Mouse (Mus musculus): Measurements from ENCODE around the gene B130006D01Rik. TPM values are rescaled to one million over a fixed set of nuclear protein-coding genes. Genes with fewer than 3 reads are reported as not detected.
A peak's percentile ranks its signal among the peaks of the same experiment; 100 is the strongest.

B130006D01Rik gene
- polyA plus RNA-seq, 1 experiment from 2014 or later, result 2.4 TPM

DNA sequence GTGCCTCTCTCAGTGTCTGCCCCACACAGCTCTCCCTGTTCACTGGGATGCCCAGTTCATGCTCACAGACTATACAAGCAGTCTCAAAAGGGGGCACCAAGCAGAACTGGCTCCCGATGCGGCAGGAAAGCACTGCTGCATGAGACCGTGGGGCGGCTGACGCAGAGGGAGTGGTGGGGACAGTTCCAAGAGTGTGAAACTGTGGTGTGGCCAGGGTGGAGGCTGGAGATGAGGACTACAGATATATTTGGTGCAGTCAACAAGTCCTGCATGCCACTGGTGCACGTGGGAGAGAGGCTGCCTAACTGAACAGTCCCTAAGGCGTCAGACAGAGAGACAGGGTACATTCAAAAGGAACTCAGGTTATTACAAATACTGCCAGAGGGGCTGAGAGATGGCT, 34.4 kb upstream of the B130006D01Rik start:
- Histone ChIP-seq H3K9ac (replicated peaks; ENCODE audit: low read depth, low read length) (no peak overlapping the region), H3K27me3 (replicated peaks; ENCODE audit: control insufficient read depth, insufficient read depth, low read length) (no peaks in the 10 kb centered on the region), H3K4me1 (replicated peaks; ENCODE audit: control insufficient read depth, insufficient read depth, low read length) (no peaks in the 10 kb centered on the region), H3K27ac (ENCODE audit: low read length) (no peak overlapping the region), H3K36me3 (ENCODE audit: control insufficient read depth, insufficient read depth) (no peaks in the 10 kb centered on the region), H3K4me2 (ENCODE audit: low read length) (no peak overlapping the region), H3K4me3 (replicated peaks; ENCODE audit: low read length) (no peak overlapping the region), H3K9me3 (ENCODE audit: control insufficient read depth, low read length) (no peaks in the 10 kb centered on the region)
- ATAC-seq, result no peak
- 74% methylated on average over 7 of the region's 7 CpGs for WGBS

DNA sequence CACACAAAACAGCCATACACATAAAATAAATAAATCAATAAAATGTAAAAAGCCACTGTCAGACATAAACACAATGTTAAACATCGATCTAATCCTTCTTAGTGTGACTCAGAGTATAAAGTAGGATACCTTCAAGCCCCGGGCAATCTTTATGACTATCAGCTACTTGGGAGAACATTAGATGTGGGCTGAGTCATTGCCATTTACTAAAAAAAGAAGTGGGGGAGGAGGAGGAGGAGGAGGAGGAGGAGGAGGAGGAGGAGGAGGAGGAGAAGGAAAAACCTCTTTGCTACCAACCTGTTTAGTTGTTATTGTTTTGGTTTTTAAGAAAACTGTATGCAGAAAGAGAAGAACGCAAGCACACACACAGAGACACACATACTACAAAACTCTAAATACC, 33.8 kb upstream of the B130006D01Rik start:
- Histone ChIP-seq H3K27me3 (replicated peaks; ENCODE audit: control insufficient read depth, insufficient read depth, low read length) (no peaks in the 10 kb centered on the region), H3K27ac (ENCODE audit: low read length) (no peak overlapping the region), H3K9ac (replicated peaks; ENCODE audit: low read depth, low read length) (no peak overlapping the region), H3K4me1 (replicated peaks; ENCODE audit: control insufficient read depth, insufficient read depth, low read length) (no peaks in the 10 kb centered on the region), H3K4me2 (ENCODE audit: low read length) (no peak overlapping the region), H3K36me3 (ENCODE audit: control insufficient read depth, insufficient read depth) (no peaks in the 10 kb centered on the region), H3K9me3 (ENCODE audit: control insufficient read depth, low read length) (no peaks in the 10 kb centered on the region), H3K4me3 (replicated peaks; ENCODE audit: low read length) (no peak overlapping the region)
- WGBS, result 85% methylated on average over 3 of the region's 3 CpGs
- ATAC-seq, result no peak

DNA sequence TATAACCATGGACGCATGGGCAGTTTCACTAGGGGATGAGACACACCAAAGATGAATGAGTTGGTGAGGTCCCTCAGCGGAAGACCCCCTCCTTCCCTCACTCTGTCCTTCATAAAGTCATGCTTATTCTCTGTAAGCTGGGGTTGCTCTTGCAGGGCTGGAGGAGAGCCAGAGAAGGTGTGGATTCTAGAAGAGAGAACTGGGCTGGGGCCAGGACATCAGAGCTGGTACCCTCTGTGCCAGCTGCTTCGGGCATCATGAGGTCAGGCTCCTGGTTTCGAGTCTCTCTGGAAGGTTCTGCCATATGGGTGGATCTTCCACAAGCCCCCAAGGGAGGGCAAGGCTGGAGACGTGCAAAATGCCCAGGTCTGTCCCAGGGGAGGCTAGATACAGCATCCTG, 24.8 kb upstream of the B130006D01Rik start:
- no peak overlapping the region for H3K4me3 ChIP-seq (replicated peaks; ENCODE audit: low read length)
- H3K36me3 ChIP-seq (ENCODE audit: control insufficient read depth, insufficient read depth), result no peaks in the 10 kb centered on the region
- H3K27me3 ChIP-seq (replicated peaks; ENCODE audit: control insufficient read depth, insufficient read depth, low read length), result no peaks in the 10 kb centered on the region
- H3K27ac ChIP-seq (ENCODE audit: low read length), result no peak overlapping the region
- WGBS, result 79% methylated on average over 5 of the region's 5 CpGs
- H3K9ac ChIP-seq (replicated peaks; ENCODE audit: low read depth, low read length), result no peak overlapping the region
- no peak overlapping the region for H3K4me2 ChIP-seq (ENCODE audit: low read length)
- ATAC-seq, result no peak
- H3K9me3 ChIP-seq (ENCODE audit: control insufficient read depth, low read length), result no peaks in the 10 kb centered on the region
- no peaks in the 10 kb centered on the region for H3K4me1 ChIP-seq (replicated peaks; ENCODE audit: control insufficient read depth, insufficient read depth, low read length)

DNA sequence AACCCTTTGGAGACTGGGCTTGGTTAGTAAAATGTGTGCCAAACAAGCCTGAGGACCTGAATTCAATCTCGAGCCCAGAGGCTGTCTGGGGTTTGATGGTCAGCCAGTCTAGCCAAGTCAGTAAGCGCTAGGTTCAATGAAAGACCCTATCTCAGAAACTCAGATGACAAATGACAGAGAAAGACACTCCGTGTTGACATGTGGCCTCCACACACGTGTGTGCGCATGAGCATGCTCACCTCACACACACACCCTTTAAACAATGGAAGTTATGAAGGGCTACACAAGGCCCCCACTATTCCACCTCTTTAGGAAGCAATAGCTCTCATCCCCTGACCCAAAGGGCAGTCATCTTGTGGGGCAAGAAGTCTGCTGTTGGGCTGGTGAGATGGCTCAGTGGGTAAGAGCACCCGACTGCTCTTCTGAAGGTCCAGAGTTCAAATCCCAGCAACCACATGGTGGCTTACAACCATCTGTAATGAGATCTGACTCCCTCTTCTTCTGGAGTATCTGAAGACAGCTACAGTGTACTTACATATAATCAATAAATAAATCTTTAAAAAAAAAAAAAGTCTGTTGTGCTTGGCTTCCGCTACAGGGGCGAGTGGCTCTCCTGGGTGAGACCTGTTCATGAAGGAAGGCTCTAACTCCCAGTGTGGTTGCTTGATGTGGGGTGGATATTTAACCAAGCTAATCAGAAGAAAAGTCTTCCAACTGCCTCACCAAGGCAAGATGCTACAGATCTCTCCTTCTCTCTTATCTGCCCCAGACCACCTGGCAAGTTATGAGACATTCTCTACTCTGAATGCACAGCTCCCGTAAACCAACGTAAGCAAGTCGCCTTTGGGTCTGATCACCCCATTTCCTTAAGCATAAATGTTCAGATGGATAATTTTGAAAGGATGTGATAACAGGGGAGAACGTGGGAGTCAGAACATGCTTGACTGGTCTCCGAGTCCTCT, 22.3 kb upstream of the B130006D01Rik start:
- H3K9me3 ChIP-seq (ENCODE audit: control insufficient read depth, low read length), result no peaks in the 10 kb centered on the region
- 90% methylated on average over 13 of the region's 13 CpGs for WGBS
- H3K9ac ChIP-seq (replicated peaks; ENCODE audit: low read depth, low read length), result no peak overlapping the region
- no peak overlapping the region for H3K27ac ChIP-seq (ENCODE audit: low read length)
- no peak overlapping the region for H3K4me2 ChIP-seq (ENCODE audit: low read length)
- no peaks in the 10 kb centered on the region for H3K27me3 ChIP-seq (replicated peaks; ENCODE audit: control insufficient read depth, insufficient read depth, low read length)
- no peaks in the 10 kb centered on the region for H3K36me3 ChIP-seq (ENCODE audit: control insufficient read depth, insufficient read depth)
- no peak overlapping the region for H3K4me3 ChIP-seq (replicated peaks; ENCODE audit: low read length)
- no peak for ATAC-seq
- H3K4me1 ChIP-seq (replicated peaks; ENCODE audit: control insufficient read depth, insufficient read depth, low read length), result no peaks in the 10 kb centered on the region

DNA sequence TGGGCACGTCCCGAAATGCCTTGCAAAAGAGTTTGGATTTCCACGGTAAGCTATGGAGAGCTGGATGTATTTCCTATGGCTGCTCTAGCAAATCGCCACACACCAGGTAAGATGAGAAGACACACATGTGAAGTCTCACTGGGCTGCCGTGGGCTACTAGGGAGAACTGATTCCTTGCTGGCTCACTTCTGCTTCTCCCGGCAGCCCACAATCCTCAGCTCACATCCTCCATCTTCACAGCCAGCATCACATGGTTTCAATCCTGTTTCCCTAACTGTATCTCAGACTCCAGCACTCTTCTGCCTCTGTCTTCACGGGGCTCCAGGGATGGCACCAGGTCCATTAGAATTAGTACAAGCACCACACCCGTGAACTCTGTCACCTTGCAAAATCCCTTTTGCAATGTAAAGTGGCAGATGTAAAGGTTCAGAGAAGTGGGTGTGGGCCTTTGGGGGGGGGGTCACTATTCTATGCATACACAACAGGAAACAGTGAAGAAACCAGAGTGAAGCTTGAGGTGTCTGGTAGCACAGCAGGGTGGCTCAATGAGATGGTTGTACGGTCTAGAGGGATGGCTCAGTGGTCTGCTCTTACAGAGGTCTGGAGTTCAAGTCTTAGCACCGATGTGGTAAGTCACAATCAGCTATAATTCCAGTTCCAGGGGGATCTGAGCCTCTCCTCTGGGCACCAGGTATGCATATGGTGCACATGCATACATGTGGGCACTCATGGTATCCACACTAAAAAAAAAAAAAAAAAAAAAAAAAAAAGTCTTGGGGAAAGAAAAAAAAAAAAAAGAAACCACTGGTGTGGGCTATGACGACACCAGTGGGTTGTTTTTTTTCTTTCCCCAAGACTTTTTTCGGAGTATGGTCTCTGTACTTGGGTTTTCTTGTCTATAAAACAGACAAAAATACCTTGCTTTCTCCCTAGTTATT, 19.1 kb upstream of the B130006D01Rik start:
- WGBS, result 94% methylated on average over 12 of the region's 12 CpGs
- no peak for ATAC-seq
- Histone ChIP-seq H3K36me3 (ENCODE audit: control insufficient read depth, insufficient read depth) (no peaks in the 10 kb centered on the region), H3K27ac (ENCODE audit: low read length) (no peak overlapping the region), H3K9me3 (ENCODE audit: control insufficient read depth, low read length) (no peaks in the 10 kb centered on the region), H3K4me3 (replicated peaks; ENCODE audit: low read length) (no peak overlapping the region), H3K9ac (replicated peaks; ENCODE audit: low read depth, low read length) (no peak overlapping the region), H3K4me1 (replicated peaks; ENCODE audit: control insufficient read depth, insufficient read depth, low read length) (no peaks in the 10 kb centered on the region), H3K4me2 (ENCODE audit: low read length) (no peak overlapping the region), H3K27me3 (replicated peaks; ENCODE audit: control insufficient read depth, insufficient read depth, low read length) (no peaks in the 10 kb centered on the region)

DNA sequence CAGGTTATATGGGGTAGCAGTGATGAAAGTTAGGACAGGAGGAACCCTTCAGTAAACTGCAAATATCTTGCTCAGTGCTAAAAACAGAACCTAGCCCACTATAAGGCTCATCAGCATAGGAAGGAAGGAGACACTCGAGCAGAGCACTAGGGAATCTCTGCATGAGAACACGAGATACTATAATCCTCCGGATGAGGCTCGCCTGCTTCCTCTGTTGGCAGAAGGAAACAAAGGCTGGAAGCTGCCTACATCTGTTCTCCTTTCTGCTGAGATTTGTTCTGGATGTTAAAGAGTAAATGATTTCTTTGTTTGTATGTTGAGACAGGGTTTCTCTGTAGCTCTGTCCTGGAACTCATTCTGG, 18.4 kb upstream of the B130006D01Rik start:
- no peaks in the 10 kb centered on the region for H3K36me3 ChIP-seq (ENCODE audit: control insufficient read depth, insufficient read depth)
- WGBS, result 77% methylated on average over 4 of the region's 4 CpGs
- no peak overlapping the region for H3K4me3 ChIP-seq (replicated peaks; ENCODE audit: low read length)
- no peak overlapping the region for H3K27ac ChIP-seq (ENCODE audit: low read length)
- H3K4me1 ChIP-seq (replicated peaks; ENCODE audit: control insufficient read depth, insufficient read depth, low read length), result no peaks in the 10 kb centered on the region
- no peak overlapping the region for H3K9ac ChIP-seq (replicated peaks; ENCODE audit: low read depth, low read length)
- H3K9me3 ChIP-seq (ENCODE audit: control insufficient read depth, low read length), result no peaks in the 10 kb centered on the region
- H3K27me3 ChIP-seq (replicated peaks; ENCODE audit: control insufficient read depth, insufficient read depth, low read length), result no peaks in the 10 kb centered on the region
- ATAC-seq, result no peak
- H3K4me2 ChIP-seq (ENCODE audit: low read length), result no peak overlapping the region

DNA sequence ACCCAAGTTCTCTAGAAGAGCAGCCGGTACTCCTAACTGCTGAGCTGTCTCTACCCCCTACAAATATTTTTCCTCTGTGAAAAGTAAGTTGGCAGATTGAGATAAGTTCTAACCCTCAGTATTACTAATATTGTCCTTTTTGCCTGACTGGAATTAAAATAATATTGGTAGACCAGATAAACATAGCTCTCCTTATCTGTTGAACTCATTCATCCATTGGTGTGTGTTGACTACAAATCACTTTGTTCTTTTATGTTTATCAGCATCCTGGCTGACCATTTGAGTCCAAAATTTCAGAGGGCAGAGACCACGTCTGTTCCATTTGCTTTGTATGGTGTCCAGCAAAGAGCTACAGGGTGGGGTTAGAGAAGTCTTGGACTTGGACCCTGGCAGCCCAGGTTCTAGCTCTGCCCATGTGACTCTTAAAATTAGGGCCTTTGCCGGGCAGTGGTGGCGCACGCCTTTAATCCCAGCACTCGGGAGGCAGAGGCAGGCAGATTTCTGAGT, 13.8 kb upstream of the B130006D01Rik start:
- H3K4me1 ChIP-seq (replicated peaks; ENCODE audit: control insufficient read depth, insufficient read depth, low read length), result peaks cover 8% of the 10 kb centered on the region
- no peak overlapping the region for H3K4me3 ChIP-seq (replicated peaks; ENCODE audit: low read length)
- no peaks in the 10 kb centered on the region for H3K36me3 ChIP-seq (ENCODE audit: control insufficient read depth, insufficient read depth)
- no peaks in the 10 kb centered on the region for H3K9me3 ChIP-seq (ENCODE audit: control insufficient read depth, low read length)
- H3K9ac ChIP-seq (replicated peaks; ENCODE audit: low read depth, low read length), result no peak overlapping the region
- H3K4me2 ChIP-seq (ENCODE audit: low read length), result no peak overlapping the region
- no peaks in the 10 kb centered on the region for H3K27me3 ChIP-seq (replicated peaks; ENCODE audit: control insufficient read depth, insufficient read depth, low read length)
- 92% methylated on average over 6 of the region's 6 CpGs for WGBS
- no peak for ATAC-seq
- H3K27ac ChIP-seq (ENCODE audit: low read length), result no peak overlapping the region

DNA sequence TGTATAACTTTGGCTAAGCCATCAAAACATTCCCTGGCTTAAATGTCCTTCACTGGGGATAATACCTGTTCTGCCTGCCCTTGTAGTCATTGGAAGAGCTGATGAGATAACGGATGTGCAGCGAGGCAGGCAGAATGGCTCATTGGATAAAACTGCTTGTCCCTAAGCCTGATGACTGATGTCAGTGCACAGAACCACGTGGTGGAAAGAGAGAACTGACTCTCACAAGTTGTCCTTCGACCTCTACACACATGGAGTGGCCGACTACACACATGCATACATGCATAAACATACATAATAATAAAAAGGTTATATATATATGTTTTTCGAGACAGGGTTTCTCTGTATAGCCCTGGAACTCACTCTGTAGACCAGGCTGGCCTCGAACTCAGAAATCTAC, 12.9 kb upstream of the B130006D01Rik start:
- Histone ChIP-seq H3K9me3 (ENCODE audit: control insufficient read depth, low read length) (no peaks in the 10 kb centered on the region), H3K4me2 (ENCODE audit: low read length) (no peak overlapping the region), H3K4me1 (replicated peaks; ENCODE audit: control insufficient read depth, insufficient read depth, low read length) (peaks cover 17% of the 10 kb centered on the region), H3K9ac (replicated peaks; ENCODE audit: low read depth, low read length) (no peak overlapping the region), H3K36me3 (ENCODE audit: control insufficient read depth, insufficient read depth) (no peaks in the 10 kb centered on the region), H3K4me3 (replicated peaks; ENCODE audit: low read length) (no peak overlapping the region), H3K27me3 (replicated peaks; ENCODE audit: control insufficient read depth, insufficient read depth, low read length) (no peaks in the 10 kb centered on the region), H3K27ac (ENCODE audit: low read length) (no peak overlapping the region)
- WGBS, result 77% methylated on average over 7 of the region's 7 CpGs
- no peak for ATAC-seq

DNA sequence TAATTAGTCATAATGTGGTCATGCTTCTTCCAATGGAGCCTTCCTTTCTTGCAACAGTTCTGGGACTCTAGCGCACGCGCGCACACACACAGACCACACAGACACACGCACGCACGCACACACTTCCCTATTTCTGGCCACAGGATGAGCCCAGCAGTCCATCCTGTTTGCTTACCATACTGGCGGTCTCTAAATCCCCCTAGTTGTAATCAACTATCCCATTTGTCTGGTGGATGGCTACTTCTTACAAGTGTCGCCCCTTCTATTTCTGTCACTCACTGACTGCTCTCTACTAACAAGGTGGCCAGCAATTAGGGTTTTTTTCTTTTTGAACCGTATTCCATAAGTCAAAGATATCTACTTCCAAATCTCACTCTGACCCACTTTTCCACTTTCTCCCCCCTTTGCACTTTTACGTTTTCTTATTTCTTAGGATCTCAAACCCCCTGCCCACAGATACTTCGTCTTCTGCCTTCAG, 11.3 kb upstream of the B130006D01Rik start:
- Histone ChIP-seq H3K4me3 (replicated peaks; ENCODE audit: low read length) (peak overlapping the region; percentile 91), H3K9ac (replicated peaks; ENCODE audit: low read depth, low read length) (peak overlapping the region; percentile 96), H3K27me3 (replicated peaks; ENCODE audit: control insufficient read depth, insufficient read depth, low read length) (no peaks in the 10 kb centered on the region), H3K27ac (ENCODE audit: low read length) (peak overlapping the region; percentile 95), H3K36me3 (ENCODE audit: control insufficient read depth, insufficient read depth) (no peaks in the 10 kb centered on the region), H3K4me2 (ENCODE audit: low read length) (peak overlapping the region; percentile 95), H3K4me1 (replicated peaks; ENCODE audit: control insufficient read depth, insufficient read depth, low read length) (peaks cover 26% of the 10 kb centered on the region), H3K9me3 (ENCODE audit: control insufficient read depth, low read length) (no peaks in the 10 kb centered on the region)
- WGBS, result 34% methylated on average over 12 of the region's 12 CpGs
- peak; percentile 5; the same call in 1 of the 2 replicates for ATAC-seq
